Mouse (Mus musculus) liver, adult 2 months (tissue): ENCODE results near the gene Osbpl5. TPM values are rescaled to one million over a fixed set of nuclear protein-coding genes. Genes with fewer than 3 reads are reported as not detected.

Source experiments
- DNase-seq: peaks from one replicate; pipeline ENCODE4 v3.0.0-alpha.2; 2011; ENCODE audit warnings: low read depth, low spot score; ENCODE audit errors: extremely low read depth
- H3K27ac ChIP-seq: fragments of 200-500 bp; replicated peaks from 2 replicates; pipeline ENCODE4 v1.5.1; 2012; ENCODE audit warnings: low read depth, mild to moderate bottlenecking, control low read depth, inconsistent platforms, low read length; ENCODE audit not compliant: insufficient read depth
- H3K27me3 ChIP-seq: fragments of 200-500 bp; 2 replicates; pipeline ENCODE4 v1.6.1; 2012; ENCODE audit warnings: mild to moderate bottlenecking, moderate library complexity, low read length, inconsistent platforms; ENCODE audit not compliant: control insufficient read depth, insufficient read depth
- H3K36me3 ChIP-seq: fragments of 200-500 bp; 2 replicates; pipeline ENCODE4 v1.6.1; 2012; ENCODE audit warnings: low read length, inconsistent platforms; ENCODE audit not compliant: control insufficient read depth, insufficient read depth
- H3K4me1 ChIP-seq: fragments of 200-500 bp; 2 replicates; pipeline ENCODE4 v1.6.1; 2011; ENCODE audit warnings: low read length; ENCODE audit not compliant: control insufficient read depth, insufficient read depth
- H3K4me3 ChIP-seq: fragments of 200-500 bp; 2 replicates; pipeline ENCODE4 v1.5.1; 2011; ENCODE audit warnings: low read depth, mild to moderate bottlenecking, control low read depth, low read length, moderate library complexity; ENCODE audit not compliant: insufficient read depth
- H3K79me2 ChIP-seq: fragments of 200-500 bp; 2 replicates; pipeline ENCODE4 v1.6.1; 2012; ENCODE audit warnings: inconsistent platforms, mild to moderate bottlenecking, low read length, moderate library complexity; ENCODE audit not compliant: control insufficient read depth, insufficient read depth
- H3K9ac ChIP-seq: fragments of 200-500 bp; 2 replicates; pipeline ENCODE4 v1.6.1; 2012; ENCODE audit warnings: low read depth, mild to moderate bottlenecking, control low read depth, inconsistent platforms, low read length
- CTCF ChIP-seq: fragments of 200-500 bp; IDR thresholded peaks from 2 replicates; pipeline ENCODE4 v1.5.1; 2011; ENCODE audit warnings: low read depth, low read length, control low read depth
- POLR2A ChIP-seq: fragments of 200-500 bp; IDR thresholded peaks from 2 replicates; pipeline ENCODE4 v1.6.1; 2011; ENCODE audit warnings: low read length, control low read depth; ENCODE audit not compliant: insufficient read depth; ENCODE audit errors: extremely low read depth
- WGBS: fragments of 180-500 bp; shearing (Covaris S2); methylation state at CpG from one replicate; pipeline ENCODE4 v1.1.7; 2018; 5-methylcytosine and 5-hydroxymethylcytosine counted together
- polyA plus RNA-seq: library from polyadenylated mRNA; depleted of rRNA; stranded (reverse); fragments of >200 nt; gene quantifications from 2 replicates; pipeline ENCODE4 v1.2.3, GENCODE M21; 2012
- total RNA-seq: library from RNA; depleted of rRNA; stranded (reverse); fragments of >200 nt; gene quantifications from 2 replicates; pipeline ENCODE4 v1.2.3, GENCODE M21; 2014

Osbpl5 gene
- total and polyA plus RNA-seq, 2 experiments: 2.7 to 3.8 TPM

GRCm38 (mm10) chr7:143793121-143793520 lies 36.3 kb upstream of the Osbpl5 start:
- Histone ChIP-seq H3K4me1 (peaks cover 8% of the 10 kb centered on the region), H3K27ac (no peak overlapping the region), H3K9ac (no peak overlapping the region), H3K4me3 (no peak overlapping the region), H3K36me3 (peaks cover 10% of the 10 kb centered on the region; the same call in 1 of the 2 replicates), H3K27me3 (no peaks in the 10 kb centered on the region), H3K79me2 (no peaks in the 10 kb centered on the region)
- TF ChIP-seq CTCF (peak; percentile 73), POLR2A (no peak)
- 39% methylated on average over 4 of the region's 4 CpGs for WGBS
- peak; percentile 68 for DNase-seq

DNA sequence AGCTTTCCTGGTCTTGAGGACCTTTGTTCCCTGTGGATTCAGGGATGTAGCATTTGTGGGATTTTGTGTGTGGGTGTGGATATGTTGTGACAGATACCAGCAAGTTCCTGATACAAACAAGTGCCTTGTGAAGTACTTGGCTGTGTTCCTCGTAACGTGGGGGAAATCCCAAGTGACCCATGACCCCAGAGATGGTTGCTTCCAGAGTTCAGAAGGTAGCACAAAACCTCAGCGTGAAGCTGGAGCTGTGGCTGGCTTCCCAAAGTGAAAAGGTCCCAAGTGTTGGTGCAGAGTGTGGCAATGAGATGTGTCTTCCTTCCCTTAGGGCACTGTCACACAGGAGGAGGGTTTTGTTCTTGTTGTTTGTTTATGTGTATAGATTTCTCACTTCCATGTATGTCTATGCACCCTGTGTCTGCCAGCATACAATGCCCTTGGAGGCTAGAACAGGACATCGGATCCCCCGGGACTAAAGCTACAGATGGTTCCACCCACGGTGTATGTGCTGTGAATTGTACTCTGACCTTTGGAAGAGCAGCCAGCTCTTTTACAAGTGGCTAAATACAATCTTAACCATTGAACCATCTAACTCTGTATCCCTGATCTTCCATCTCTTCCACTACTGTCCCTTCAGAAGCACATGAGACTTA lies 35.7 kb upstream of the Osbpl5 start:
- no peaks in the 10 kb centered on the region for H3K79me2 ChIP-seq
- H3K4me3 ChIP-seq: no peak overlapping the region
- 19% methylated on average over 6 of the region's 6 CpGs for WGBS
- peaks cover 4% of the 10 kb centered on the region; the same call in 1 of the 2 replicates for H3K36me3 ChIP-seq
- no peaks in the 10 kb centered on the region for H3K27me3 ChIP-seq
- DNase-seq: peak; percentile 85
- H3K9ac ChIP-seq: no peak overlapping the region
- TF ChIP-seq CTCF: no peak
- no peak for TF ChIP-seq POLR2A
- peaks cover 8% of the 10 kb centered on the region for H3K4me1 ChIP-seq
- peak overlapping the region; percentile 15 for H3K27ac ChIP-seq

GRCm38 (mm10) chr7:143783996-143784829 lies 27.4 kb upstream of the Osbpl5 start, which contains the start of gene Mrgpre:
Gene Mrgpre (minus strand): TSS chr7:143784500.
- H3K4me3 ChIP-seq: peak within 1 kb of the TSS; percentile 53
- DNase-seq: no peak
- 7% methylated on average over 21 of the region's 21 CpGs for WGBS
- H3K79me2 ChIP-seq: no peaks in the 10 kb centered on the region
- H3K36me3 ChIP-seq: no peaks in the 10 kb centered on the region
- TF ChIP-seq CTCF: no peak
- no peak for TF ChIP-seq POLR2A
- H3K4me1 ChIP-seq: peaks cover 3% of the 10 kb centered on the region; the same call in 1 of the 2 replicates
- peak within 1 kb of the TSS; percentile 37; the same call in 1 of the 2 replicates for H3K9ac ChIP-seq
- H3K27me3 ChIP-seq: no peaks in the 10 kb centered on the region
- H3K27ac ChIP-seq: no peak within 1 kb of the TSS

DNA sequence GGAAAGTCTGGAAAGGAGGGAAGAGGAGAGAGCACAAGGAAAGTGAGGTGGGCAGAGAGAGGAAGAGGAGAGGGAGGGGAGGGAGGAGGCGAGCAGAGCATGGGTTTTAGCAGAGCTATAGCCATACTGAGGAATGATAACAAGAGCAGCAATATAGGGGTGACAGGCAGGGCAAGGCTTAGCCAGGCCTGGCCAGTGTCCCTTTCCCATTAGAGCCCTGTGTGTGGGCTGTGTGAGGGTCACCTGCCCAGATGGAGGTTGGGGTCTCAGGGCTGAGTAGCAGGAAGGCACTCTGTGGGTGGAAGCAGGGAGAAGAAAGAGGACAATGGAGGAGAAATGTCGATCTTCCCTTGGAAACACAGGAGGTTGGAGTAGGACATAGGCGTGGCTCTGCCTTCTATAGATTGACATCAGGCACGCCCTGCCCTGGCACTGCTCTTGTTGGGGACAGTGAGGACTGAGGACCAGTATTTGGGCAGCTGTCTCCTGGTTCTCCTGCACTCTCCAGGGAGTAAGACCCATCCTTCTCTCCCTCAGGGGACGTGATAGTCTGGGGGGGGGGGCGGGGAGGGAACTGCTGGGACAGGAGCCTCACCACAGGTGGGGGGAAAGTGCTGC lies 26.7 kb upstream of the Osbpl5 start:
- TF ChIP-seq POLR2A: no peak
- TF ChIP-seq CTCF: no peak
- no peak for DNase-seq
- WGBS: 43% methylated on average over 6 of the region's 6 CpGs

DNA sequence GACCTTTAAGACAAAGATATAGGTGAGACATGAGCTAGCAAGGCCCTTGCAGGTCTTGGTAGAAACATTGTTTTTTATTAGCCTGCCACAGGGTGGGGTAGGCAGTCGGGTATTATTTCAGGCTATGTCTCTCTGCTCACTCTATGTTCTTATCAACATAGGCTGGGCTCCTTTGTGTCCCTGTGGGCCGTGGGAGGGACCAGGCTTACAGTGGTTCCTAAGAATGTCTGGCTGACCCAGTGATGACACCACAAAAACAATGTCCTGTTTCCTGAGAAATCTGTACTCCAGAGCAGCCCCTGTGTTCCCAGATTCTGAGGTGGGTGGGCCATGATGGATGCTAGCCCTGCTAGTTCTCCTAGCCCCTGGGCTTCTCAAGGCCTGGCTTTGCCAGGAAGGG lies 20.6 kb upstream of the Osbpl5 start:
- Histone ChIP-seq H3K79me2 (no peaks in the 10 kb centered on the region), H3K9ac (no peak overlapping the region), H3K4me1 (peaks cover 16% of the 10 kb centered on the region), H3K27ac (no peak overlapping the region), H3K27me3 (no peaks in the 10 kb centered on the region), H3K4me3 (no peak overlapping the region), H3K36me3 (no peaks in the 10 kb centered on the region)
- no peak for TF ChIP-seq CTCF
- TF ChIP-seq POLR2A: no peak
- no peak for DNase-seq
- WGBS: 55% methylated on average over 2 of the region's 2 CpGs

More for the DNA sequence above, 26.7 kb upstream of the Osbpl5 start:
- H3K27me3 ChIP-seq: no peaks in the 10 kb centered on the region
- no peak overlapping the region for H3K27ac ChIP-seq
- peaks cover 7% of the 10 kb centered on the region for H3K4me1 ChIP-seq
- no peaks in the 10 kb centered on the region for H3K79me2 ChIP-seq
- H3K36me3 ChIP-seq: no peaks in the 10 kb centered on the region
- peak overlapping the region; percentile 53; the same call in 1 of the 2 replicates for H3K4me3 ChIP-seq
- H3K9ac ChIP-seq: no peak overlapping the region
